Mouse (Mus musculus) bone marrow macrophage, adult 2 months (primary cell): Measurements from ENCODE around the gene Dusp3. TPM values are rescaled to one million over a fixed set of nuclear protein-coding genes. Genes with fewer than 3 reads are reported as not detected.

Source experiments
- H3K27ac ChIP-seq: 2 replicates; pipeline ENCODE4 v1.5.1; 2012; ENCODE audit warnings: low read depth, low read length; ENCODE audit not compliant: insufficient read depth
- H3K4me1 ChIP-seq: 2 replicates; pipeline ENCODE4 v1.6.1; 2012; ENCODE audit warnings: low read length; ENCODE audit not compliant: control insufficient read depth, insufficient read depth
- H3K4me3 ChIP-seq: 2 replicates; pipeline ENCODE4 v1.5.1; 2012; ENCODE audit warnings: mild to moderate bottlenecking, low read length, moderate library complexity; ENCODE audit not compliant: insufficient read depth
- CTCF ChIP-seq: IDR thresholded peaks from 2 replicates; pipeline ENCODE4 v1.5.1; 2012; ENCODE audit warnings: low read depth, mild to moderate bottlenecking, low read length, moderate library complexity
- POLR2A ChIP-seq: IDR thresholded peaks from 2 replicates; pipeline ENCODE4 v1.6.1; 2012; ENCODE audit warnings: mild to moderate bottlenecking, low read depth, low read length, borderline replicate concordance
- polyA plus RNA-seq: library from polyadenylated mRNA; stranded (reverse); fragments of >200 nt; gene quantifications from 2 replicates; pipeline ENCODE4 v1.2.4, GENCODE M21; 2012; ENCODE audit not compliant: missing spikeins, insufficient read depth, insufficient read length

Gene Dusp3
- polyA plus RNA-seq, 1 experiment, result 79.3 TPM

DNA sequence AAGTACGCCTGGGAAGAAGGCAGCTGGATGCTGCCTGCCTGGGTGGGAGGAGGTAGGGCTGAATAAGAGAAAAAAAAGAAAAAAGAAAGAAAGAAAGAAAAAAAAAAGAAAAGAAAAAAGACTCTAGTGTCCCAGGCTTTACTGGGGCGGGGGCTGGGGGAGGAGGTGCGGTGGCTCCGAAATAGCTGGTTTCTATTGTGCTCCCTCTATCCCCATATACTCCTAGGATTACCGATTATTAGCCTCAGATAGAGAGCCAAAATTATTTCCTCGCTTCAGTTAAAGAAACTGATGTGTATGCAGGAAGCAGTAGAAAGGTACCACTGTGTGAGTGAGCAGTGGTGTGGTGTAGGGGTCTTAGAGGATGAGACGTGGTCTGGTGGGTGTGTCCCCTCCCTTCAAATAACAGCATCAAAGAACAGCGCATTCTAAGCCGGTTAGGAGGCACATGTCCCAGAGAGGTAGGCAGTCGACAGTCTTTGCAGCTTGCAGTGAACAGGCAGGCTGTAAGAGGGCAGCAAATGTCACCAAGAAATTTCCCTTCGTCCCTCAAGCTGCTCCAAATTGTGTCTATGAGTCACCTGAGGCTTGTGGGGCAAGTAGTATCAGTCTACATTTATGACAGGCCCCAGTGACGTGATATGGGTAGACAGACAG is 40.7 kb upstream of the Dusp3 start:
- no peak for TF ChIP-seq CTCF
- no peak for TF ChIP-seq POLR2A
- no peaks in the 10 kb centered on the region for H3K4me1 ChIP-seq
- H3K4me3 ChIP-seq, result peak overlapping the region; percentile 54
- H3K27ac ChIP-seq, result no peak overlapping the region

GRCm38 (mm10) chr11:102026694-102027360 is 40.0 kb upstream of the Dusp3 start:
- Histone ChIP-seq H3K4me1 (no peaks in the 10 kb centered on the region), H3K4me3 (peak overlapping the region; percentile 54), H3K27ac (no peak overlapping the region)
- no peak for TF ChIP-seq POLR2A
- TF ChIP-seq CTCF, result no peak

GRCm38 (mm10) chr11:102025991-102026660 is 39.3 kb upstream of the Dusp3 start:
- TF ChIP-seq CTCF (no peak), POLR2A (no peak)
- H3K27ac ChIP-seq, result no peak overlapping the region
- H3K4me1 ChIP-seq, result no peaks in the 10 kb centered on the region
- peak overlapping the region; percentile 54 for H3K4me3 ChIP-seq

- no peak overlapping the region for H3K4me3 ChIP-seq
- no peak overlapping the region for H3K27ac ChIP-seq
- no peaks in the 10 kb centered on the region for H3K4me1 ChIP-seq
- TF ChIP-seq POLR2A (no peak), CTCF (no peak)
Measured at GRCm38 (mm10) chr11:102025354-102025753, 38.5 kb upstream of the Dusp3 start.

DNA sequence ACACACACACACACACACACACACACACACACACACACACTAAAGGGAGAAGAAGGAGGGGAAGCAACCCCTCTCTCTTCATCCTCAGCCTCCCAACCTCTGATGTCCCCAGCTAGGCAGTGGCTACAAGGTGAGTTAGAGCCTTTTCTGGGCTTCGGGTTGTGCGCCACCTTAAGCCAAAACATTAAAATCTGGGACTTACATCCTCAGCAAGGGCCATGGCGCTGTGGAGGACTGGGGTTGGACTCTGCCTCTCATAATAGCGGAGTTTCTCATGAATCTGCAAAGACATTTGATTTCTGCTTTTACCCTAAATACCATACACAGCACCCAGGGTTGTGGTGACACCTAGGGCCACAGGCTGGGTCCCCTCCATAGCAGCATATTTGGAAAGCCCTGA is 38.1 kb upstream of the Dusp3 start:
- Histone ChIP-seq H3K4me3 (no peak overlapping the region), H3K4me1 (no peaks in the 10 kb centered on the region), H3K27ac (no peak overlapping the region)
- TF ChIP-seq CTCF (no peak), POLR2A (no peak)

GRCm38 (mm10) chr11:102024084-102024758 is 37.4 kb upstream of the Dusp3 start:
- TF ChIP-seq POLR2A, result no peak
- TF ChIP-seq CTCF, result no peak
- Histone ChIP-seq H3K4me3 (no peak overlapping the region), H3K27ac (no peak overlapping the region), H3K4me1 (no peaks in the 10 kb centered on the region)

- Histone ChIP-seq H3K4me1 (no peaks in the 10 kb centered on the region), H3K27ac (no peak overlapping the region), H3K4me3 (no peak overlapping the region)
- no peak for TF ChIP-seq CTCF
- no peak for TF ChIP-seq POLR2A
Measured at GRCm38 (mm10) chr11:102023406-102023805, 36.6 kb upstream of the Dusp3 start.

DNA sequence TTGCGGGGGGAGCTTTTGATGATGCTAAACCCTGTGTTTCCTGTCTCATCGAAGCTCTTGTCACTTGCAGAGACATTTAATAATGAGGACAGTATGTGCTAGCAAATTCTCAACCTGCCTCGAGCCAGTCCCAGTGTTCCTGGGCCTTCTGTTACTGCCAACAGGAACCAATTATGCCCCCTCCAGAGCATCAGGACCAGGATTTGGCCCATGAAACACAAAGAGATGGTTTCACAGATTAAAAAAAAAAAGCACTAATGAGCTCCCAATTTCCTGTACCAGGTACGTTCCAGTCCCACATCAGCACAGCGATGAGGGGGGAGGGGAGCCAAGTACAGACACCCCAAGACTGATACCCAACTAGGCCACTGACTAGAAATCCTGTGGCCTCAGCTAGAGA is 34.4 kb upstream of the Dusp3 start:
- Histone ChIP-seq H3K27ac (no peak overlapping the region), H3K4me1 (no peaks in the 10 kb centered on the region), H3K4me3 (no peak overlapping the region)
- TF ChIP-seq POLR2A, result no peak
- no peak for TF ChIP-seq CTCF

DNA sequence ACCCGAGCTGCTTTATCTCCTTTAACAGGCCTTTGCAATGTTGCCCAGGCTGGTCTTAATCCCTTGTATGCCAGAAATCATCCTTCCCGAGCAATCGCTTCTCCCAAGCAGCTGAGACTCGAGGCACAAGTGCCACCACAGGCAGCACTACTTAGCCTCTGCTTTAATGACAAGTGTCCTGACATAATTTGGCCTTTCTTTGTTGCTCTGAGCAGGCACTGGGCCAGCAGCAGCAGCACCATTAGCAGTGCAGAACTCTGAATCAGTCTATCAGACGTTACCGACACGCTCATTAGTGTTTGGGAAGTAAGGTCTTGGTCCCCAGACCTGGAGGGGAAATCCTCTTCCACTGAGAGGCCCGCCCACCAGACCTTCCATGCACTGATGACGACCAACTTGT is 32.9 kb upstream of the Dusp3 start:
- no peak for TF ChIP-seq CTCF
- no peak for TF ChIP-seq POLR2A
- H3K4me1 ChIP-seq, result no peaks in the 10 kb centered on the region
- no peak overlapping the region for H3K27ac ChIP-seq
- no peak overlapping the region for H3K4me3 ChIP-seq

- Histone ChIP-seq H3K4me1 (no peaks in the 10 kb centered on the region), H3K27ac (no peak overlapping the region), H3K4me3 (no peak overlapping the region)
- TF ChIP-seq POLR2A (no peak), CTCF (no peak)
Measured at GRCm38 (mm10) chr11:102016136-102016535, 29.3 kb upstream of the Dusp3 start.
